Mouse (Mus musculus) B cell, adult 2 months (primary cell): ENCODE results near the gene Ankrd60.

Source experiments
- DNase-seq, 2 experiments: peaks; one replicate each; pipeline ENCODE4 v3.0.0; 2022

The Ankrd60 gene

DNA sequence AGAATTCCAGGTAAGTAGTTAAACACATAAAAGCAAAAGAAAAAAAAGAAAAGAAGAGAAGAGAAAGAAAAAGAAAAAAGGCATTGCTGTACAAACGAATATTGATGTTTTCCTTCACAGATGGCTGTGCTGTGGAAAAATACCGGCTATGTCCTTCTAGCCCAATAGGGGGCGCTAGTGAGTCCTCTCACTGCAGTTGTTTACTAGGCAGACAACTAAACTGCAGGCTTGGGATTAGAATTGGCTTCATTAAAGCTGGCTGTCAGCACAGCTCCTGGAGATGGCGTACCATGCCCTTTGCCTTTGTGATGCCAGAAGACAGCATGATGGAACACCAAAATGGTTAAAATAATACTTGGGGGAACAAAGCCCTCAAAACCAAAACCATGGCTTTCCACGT is 5.3 kb upstream of the Ankrd60 start:
- peak; percentile 78 to 79 for DNase-seq

DNA sequence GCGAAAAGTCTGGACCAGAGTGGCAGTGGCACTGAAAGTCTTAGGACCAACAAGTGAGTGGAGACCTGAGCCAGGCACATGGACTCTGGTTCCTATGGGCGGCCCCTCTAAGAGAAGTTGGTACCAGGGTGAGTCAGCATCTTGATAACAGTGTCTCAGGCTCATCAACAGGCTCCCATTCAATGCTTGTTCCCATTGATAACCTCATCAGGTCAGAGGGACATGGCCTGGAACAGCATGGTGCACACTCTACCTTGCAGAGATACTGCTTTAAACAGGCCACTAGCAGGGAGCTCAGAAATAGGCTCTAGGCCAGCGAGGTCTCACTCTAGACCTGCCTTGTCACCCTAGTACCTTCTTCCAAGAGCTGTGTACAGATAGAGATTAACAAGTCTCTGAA is 4.7 kb upstream of the Ankrd60 start:
- DNase-seq: no peak

DNA sequence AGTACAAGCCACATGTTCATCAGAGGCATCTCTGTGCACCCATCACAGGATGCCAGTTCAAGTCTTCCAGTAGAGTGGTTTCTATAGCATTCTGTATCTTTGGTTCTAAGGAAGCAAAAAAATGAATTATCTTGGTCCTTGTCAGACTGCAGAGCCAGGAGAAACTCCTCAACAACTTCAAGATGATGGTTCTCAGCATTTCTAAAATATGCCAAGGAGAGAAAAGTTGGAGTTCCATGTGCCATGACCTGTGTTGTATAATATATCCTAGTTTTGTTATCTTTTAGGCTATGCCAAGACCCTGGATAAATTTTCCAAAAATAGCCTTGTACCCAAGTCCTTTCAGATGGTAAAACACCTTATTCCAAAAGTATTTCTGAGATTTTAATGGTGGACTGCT is 2.9 kb upstream of the Ankrd60 start:
- DNase-seq: no peak

DNA sequence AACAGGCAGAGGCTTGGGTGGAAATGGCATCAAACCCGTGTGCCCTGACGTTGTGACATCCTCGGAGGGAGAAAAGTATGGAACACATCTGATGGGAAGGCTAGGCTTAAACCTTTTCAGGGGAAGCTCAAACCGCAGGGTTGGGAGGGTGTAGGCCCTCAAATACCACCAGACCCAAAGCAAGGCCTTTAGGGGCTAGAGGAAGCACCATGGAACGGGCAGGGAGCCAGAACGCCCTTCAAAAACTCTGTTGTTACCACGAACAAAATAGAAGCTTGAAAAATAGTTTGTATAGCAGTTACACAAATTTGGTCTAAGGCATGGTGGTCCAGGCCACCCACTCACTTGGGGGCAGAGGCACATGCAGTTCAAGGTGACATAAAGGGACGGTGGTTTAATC is 430 bp upstream of the Ankrd60 start:
- peak; percentile 37 to 40 for DNase-seq

DNA sequence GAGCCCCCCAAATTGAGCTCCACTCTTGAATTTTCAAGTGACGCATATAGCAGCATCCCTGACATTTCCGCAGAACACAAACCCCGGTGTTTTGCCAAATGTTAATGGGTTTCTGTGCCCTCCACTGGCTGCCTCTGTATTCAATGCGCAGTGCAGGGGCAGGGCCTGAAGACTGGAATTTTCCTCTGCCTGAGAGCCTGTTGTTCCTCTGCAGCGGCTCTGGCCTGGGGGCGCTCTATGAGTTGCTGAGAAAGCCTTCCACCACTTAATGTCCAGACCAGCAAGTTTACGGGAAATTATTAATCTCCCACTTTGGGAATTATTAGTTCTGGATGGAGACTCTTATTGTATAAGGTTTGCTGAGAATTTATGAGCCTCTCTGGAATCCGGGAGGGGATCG is 14.0 kb downstream of the Ankrd60 start:
- no peak for DNase-seq

DNA sequence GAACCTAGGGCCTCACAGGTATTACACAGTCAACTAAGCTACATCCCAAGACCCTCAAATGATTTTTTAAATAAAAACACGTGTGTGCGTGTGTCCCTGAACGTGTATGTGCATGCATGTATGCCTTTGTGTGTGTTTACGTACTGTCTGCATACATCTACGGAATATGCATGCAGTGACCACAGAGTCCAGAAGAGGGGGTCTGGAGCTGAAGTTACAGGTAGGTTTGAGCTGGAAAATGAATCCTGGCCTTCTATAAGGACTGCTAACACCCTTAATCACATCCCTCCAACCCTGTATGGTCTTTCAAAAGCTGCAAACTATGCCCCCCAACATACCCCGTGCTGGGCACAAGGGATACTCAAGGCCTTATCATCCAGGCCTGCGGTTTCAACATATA is 14.8 kb downstream of the Ankrd60 start:
- DNase-seq: no peak

DNA sequence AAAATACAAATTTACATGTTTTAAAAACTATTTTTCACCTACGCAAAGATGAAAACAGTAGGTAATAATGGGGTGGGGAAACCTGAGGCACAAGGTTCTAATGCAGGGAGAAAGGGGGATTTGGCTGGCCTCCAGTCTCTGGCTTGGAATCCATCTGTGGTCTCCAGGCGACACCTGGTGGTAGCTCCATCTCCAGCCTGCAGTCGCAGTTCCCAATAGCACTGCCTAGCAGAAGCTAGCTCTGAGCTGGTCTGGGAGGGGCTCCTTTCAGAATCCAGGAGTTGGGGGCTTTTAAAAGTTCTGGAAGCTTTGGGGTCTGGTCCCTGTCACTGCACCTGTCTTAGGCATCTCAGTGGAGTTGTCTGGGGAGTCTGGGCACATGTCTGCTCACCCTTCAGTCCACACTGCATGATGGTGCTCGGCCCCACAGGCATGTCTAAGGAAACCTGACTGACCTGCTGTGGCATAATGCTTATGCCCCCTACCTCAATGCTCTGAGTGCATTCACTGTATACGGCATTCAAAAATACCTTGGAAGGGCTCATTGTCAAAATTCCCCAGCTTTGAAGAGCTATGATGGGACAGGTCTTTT is 16.2 kb downstream of the Ankrd60 start:
- peak; percentile 79 for DNase-seq

DNA sequence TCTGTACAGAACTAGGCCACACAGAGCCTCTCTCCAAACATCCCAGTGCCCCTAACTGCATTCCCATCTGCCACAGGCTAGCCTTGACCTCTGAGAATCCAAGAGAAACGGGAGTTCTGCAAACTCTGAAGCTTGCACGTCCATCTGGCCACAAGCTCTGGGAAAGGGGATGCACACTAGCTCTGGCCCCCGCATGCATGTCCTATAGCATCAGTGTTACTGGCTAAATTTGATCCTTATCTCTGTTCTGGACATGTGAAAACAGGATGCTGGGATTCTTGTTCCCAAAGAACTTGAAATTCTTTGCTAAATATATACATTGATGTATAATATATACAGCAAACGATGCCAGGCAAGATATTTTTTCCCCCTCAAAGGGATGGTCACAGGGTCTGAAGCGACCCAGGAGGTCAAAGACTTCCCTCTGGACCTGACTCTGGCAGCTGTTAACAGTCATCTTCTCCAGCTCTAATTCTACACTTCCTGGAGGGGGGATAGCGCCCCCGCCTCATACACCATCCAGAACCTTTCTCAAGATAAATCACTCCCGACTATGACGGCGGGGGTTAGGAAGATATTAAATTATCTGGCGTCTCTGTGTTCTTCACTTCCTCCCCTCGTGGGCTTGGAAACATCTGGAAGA is 19.3 kb downstream of the Ankrd60 start:
- DNase-seq: no peak

DNA sequence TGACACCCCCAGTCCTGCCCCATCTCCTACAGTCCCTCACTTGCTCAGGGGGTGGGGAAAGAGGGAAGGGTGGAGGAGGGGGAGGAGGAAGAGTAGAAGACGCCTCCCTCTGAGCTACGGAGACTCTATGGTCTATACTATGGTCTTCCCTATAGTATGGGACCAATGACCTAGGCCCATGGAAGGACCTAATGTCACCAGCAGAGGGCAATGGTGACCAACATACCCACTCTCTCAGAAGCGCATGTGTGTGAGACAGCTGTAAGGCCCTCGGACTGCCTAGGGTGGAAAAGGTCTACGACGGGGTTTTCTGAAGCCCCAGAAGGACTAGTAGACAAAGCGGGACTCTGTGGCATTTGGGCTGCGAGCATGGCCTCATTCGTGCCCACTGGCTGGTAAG is 24.3 kb downstream of the Ankrd60 start:
- peak; percentile 56 to 58 for DNase-seq

DNA sequence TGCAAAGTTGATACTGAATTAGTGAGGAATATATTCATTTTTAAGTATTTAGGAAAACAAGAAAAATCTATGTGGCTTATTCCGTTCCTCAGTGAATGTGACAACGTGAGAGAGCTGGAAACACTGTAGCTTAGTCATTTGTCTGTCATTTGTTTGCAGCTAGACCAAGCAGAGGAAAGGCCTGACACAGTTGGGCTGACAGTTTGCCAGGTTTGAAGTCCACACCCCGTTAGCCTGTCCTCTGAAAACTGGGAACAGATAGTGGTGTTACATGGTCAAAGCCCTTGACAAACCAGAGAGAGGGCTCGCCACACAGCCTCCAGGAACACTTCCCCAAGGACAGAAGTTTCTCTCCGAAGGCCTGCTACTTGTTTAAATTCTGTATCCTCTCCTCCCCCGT is 27.5 kb downstream of the Ankrd60 start:
- DNase-seq: no peak

DNA sequence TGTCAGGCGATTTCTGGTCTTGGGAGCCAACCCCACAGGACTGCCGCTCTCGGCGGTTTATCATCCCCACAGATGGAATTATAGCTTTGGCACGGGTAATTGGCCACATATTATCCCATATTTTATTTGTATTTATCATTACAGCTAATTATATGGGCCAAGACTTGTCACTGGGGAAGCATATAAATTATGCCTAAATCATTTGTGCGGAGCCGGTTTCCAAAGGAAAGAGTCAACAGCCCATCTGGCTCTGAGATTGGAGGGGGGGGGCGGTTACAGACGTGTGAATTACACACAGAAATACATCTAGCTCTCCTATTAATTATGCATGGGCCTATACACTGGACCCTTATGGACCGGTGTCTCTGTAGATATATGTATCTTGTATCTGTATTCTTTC is 28.9 kb downstream of the Ankrd60 start:
- DNase-seq: no peak

DNA sequence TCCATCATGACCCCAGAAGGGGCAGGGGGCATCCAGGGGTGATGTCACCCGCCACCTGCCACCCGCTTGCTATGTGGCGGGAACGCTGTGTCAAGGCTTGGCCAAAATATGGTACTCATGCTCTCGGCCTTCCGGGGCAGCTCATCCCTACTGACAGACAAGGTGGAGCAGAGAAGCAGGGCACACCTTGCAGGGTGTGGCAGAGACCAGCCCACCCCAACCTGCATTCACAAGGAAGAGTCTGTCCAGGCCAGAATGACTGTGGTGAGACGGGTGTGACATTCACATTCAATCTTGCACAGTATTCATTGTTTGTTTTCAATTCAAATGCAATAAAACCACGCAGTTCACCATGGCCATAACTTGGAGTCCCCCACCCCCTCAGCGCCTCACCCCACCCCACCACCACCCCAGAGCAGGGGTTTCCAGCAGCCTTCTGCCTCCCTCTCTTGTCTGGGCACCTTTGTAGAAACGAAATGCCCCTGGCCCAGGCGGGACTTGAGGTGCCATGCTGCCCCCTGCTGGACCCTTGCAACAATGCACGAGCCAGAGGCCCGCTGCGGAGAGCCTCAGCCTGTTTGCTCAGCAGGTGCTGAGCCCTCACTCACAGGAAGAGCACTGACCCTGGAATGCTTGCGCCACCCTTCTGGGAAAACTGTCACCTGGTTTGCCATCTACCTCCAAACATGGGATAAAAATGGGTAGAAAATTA is 32.0 kb downstream of the Ankrd60 start:
- peak; percentile 87 to 88 for DNase-seq

DNA sequence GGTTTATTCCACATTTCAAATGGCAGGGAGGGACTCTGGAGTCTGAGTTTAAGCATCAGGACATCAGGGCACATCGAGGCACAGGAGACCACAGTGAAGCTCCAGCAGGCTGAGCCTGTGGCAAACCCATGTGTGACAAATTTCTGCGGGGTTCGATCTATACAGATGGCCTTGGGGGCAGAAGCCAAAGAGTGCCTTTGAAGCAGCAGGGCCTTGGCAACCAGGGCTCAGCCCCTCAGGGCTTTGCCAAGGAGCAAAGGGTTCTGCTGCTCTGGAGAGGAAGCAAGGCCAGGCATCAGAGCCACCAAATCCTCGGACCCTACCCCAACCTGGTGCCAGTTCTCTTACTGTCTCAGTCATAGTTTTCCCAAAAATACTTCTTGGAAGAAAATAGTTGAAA is 35.4 kb downstream of the Ankrd60 start:
- DNase-seq: no peak

DNA sequence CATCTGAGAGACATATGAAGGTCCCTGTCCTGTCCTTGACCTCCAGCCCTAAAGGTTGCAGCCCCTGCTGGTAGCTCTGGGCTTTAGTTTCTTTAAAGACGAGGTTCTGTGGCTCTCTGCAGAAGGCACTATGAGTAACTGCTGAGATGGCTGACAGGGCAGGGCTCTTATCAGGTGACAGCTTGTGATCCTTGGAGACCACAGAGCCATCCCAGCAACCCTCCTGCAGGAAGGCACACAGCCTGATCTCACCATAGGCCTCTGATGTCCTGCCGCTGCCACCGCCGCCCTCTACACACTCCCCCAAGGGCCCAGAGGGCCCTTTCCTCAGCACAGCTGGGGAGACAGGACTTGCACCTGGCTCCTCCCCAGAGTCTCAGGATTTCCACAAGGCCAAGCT is 36.4 kb downstream of the Ankrd60 start:
- DNase-seq: no peak

DNA sequence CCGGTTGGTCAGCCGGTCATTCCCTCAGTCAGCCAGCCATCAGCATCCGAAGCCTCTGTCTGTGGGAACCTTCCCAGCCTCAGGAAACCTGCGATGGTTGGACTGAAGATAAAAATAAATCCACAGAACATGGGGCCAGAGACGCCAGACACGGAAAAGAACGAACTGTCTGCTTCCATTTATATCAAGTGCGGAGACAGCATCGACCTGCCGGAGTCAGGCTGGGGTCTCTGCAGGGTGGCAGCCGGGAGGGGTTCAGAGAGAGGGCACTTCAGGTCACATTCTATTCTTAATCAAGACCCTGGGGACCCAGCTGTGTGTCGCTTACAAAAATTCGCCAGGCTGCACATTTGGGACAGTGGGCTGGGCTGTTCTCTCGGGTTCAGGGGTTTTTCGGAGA is 38.4 kb downstream of the Ankrd60 start:
- no peak for DNase-seq

DNA sequence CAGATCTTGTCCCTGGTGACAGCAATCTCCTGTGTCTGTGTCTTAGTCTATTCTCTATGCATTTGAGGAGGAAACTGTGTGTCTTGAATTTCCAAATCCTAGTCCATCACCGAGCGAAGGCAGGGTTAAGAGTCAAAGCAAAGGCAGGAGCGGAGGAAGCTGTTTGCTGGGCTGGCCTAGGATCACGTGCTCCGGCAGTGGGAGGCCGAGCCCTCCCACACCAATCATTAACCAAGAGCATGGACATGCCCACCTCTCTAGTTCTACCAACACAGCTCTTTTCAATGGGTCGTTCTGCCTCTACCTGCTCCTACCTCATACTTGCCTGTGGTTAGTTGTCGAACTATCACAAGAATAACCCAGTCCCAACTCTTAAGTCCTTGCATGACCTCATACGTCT is 42.3 kb downstream of the Ankrd60 start:
- no peak for DNase-seq

DNA sequence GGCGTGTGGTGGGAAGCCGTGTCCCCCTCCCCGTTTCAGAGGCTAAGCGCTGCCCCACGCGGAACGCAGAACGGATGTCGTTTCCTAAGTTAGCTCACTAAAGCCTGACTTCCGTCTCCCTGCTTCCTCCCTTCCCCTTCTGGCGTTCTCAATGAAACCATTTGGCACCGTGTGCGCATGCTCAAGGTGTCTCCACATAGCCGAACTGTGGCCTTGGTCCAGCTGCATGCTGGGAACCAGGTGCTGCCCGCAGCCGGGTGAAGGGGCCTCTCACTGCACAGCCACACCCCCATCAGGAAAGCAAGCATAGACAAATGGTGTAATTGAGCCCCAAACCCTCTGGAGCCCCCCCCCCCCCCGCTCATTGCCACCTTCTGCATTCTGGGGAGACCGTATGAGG is 42.8 kb downstream of the Ankrd60 start:
- no peak for DNase-seq

DNA sequence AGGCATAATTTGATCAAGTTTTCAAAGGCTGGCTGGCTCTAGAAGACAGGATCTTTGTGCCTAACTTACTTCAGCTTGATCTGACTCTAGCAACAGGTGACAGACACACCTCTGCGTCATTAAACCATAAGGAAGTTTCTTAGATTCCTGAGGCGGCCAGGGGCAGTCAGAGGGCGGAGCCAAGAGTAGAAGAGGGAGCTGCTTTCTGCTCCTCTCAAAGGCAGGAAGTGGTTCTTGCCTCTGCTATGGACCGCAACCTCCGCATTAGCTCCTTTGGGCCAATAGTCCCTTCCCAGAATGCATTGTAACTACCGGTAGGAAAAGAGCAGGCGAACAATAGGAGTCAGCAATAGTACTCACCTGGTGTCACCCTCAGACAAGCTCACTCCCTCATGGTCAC is 43.6 kb downstream of the Ankrd60 start:
- peak in 1 of 2 experiments; percentile 19 for DNase-seq

DNA sequence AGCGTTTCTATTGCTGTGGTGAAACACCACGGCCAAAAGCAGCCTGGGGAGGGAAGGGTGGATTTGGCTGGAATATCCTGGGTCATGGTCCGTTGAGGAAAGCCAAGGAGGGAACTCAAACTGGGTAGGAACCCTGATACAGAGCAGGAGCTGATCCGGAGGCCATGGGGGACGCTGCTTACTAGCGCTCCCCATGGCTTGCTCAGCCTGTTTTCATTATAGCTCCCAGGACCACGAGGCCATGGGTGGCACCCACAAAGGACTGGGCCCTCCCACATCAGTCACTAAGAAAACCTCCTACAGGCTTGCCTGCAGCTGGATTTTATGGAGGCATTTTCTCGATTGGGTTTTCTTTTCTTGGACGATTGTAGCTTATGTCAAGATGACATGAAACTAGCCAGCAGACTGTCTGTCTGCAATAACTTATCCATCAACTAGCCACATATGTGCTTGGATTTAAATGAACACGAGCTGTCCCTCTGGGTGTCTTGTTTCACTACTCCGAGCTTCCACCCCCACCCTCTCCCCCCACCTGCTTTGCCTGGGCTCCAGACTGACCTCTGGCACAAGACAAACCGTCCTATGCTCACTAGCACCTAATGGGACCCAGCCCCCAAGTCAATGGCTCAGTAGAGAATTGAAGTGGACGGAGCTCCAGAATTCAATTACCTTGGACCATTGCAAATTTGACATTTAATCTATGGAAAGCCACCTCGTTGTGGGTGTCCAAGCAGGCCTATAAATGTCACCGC is 45.3 kb downstream of the Ankrd60 start:
- DNase-seq: no peak

DNA sequence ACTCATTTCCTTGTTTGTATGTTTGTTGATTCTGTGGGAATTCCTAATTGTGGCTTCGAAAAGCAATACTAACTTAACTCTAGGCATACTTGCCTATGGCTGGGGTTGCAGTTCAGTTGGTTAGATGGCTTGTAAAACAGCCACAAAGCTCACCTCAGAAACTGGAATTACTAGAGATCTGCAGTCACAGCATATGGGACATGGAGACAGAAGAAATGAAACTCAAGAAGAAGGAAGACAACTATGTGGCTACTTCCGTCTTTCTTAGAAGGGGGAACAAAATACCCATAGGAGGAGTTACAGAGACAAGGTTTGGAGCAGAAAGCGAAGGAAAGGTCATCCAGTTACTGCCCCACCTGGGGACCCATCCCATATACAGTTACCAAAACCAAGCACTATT is 49.7 kb downstream of the Ankrd60 start:
- DNase-seq: no peak

DNA sequence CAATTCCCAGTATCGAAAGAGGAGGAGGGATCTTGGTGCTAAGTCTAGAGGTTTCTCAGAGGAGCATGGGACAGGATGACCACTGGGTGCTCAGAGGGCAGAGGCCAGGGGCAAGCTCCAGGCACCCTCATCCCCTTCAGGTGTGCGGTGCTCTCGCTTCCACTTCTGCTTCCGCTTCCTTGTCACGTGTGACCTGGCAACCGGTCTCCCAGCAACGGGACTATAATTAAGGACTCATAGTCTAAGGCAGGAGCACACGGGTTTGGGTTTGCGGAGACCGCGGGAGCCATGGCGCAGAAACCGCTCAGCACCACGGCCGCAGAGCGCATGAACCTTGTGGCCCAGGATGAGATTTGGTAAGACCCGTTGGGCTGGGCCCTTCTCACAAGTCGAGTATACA is 55.8 kb downstream of the Ankrd60 start, which contains the start of gene 1700021F07Rik:
Gene 1700021F07Rik (plus strand): TSS at position 211 of the 400 bp plus-strand sequence.
- no peak for DNase-seq
